Comparison of ENCODE assay signal across 29 mouse cellular contexts in the genomic region with DNA sequence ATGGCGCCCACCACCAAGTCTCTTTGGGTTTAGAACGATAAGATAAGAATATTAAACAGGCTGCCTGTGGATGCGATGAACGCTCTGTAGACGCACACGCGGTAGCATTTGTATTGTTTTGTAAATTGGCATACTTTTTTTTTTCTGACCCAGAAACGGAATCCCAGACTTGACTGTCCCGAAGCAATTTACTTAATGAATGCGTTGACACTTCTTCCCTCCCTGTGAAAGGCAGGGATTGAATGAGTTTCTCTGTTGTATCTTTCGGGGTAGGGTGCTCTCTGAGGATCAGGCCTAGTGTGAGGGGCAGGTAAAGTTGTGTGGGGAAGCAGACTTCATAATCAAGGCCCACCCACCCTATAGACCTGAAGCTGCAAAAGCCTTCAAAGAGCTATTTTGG.
A peak's percentile ranks its signal among the peaks of the same experiment; 100 is the strongest.
DNase-seq lines count a peak whose midpoint lies in the region; ATAC-seq lines count a peak whose summit lies in the region.
"Had no signal": no experiment of that assay in that cellular context is flagged by ENCODE, and none has a peak within 500 bp of the region (broad histone marks: within the 10 kb centered on the region; RNA-seq: fewer than 3 reads in every experiment).

No protein-coding gene starts in this region.

- H3K36me3 ChIP-seq in forebrain, embryonic 15.5 days = no peaks in the 10 kb centered on the region
- no peaks in the 10 kb centered on the region for H3K36me3 ChIP-seq in forebrain, embryonic 11.5 days (ENCODE audit: control insufficient read depth, insufficient read depth, low read length)
- H3K36me3 ChIP-seq in midbrain, embryonic 10.5 days = no peaks in the 10 kb centered on the region
- no peaks in the 10 kb centered on the region for H3K36me3 ChIP-seq in midbrain, embryonic 16.5 days (ENCODE audit: control insufficient read depth, insufficient read depth, low read length)
- H3K36me3 ChIP-seq: embryonic facial prominence, embryonic 10.5 days; embryonic facial prominence, embryonic 15.5 days; heart, embryonic 15.5 days; neural tube, embryonic 12.5 days had no signal

- 36% methylated on average over 11 of the region's 11 CpGs for WGBS in forebrain, embryonic 15.5 days
- 60% methylated on average over 11 of the region's 11 CpGs for WGBS in forebrain, embryonic 11.5 days
- WGBS in midbrain, embryonic 10.5 days = 75% methylated on average over 11 of the region's 11 CpGs
- 24% methylated on average over 11 of the region's 11 CpGs for WGBS in midbrain, embryonic 16.5 days

- DNase-seq in forebrain, embryonic 11.5 days (ENCODE audit: low spot score) = no peak
- no peak for DNase-seq in midbrain, embryonic 10.5 days (ENCODE audit: low spot score)
- DNase-seq in ZHBTc4 (ENCODE audit: low read depth, low spot score) = peak; percentile 32
- no peak for DNase-seq in layer of hippocampus, adult 11-12 months (ENCODE audit: low spot score)
- DNase-seq in urinary bladder, postnatal 4 days (ENCODE audit: low spot score in 2 of 2) = no peak
- DNase-seq: adrenal gland, adult 2 months; adrenal gland, postnatal 36 days; cerebellum, adult 8-10 months; cerebellum, postnatal 25 days; kidney, adult 8-10 months; kidney, postnatal 10 days; layer of hippocampus, adult 9-11 months; liver; lung, adult 2 months; lung, postnatal 10 days; right cerebral cortex, adult 18-20 months; spleen, adult 18-20 months; thymus, postnatal 14 days had no signal

- H3K9ac ChIP-seq in forebrain, embryonic 15.5 days (replicated peaks) = no peak overlapping the region
- no peak overlapping the region for H3K9ac ChIP-seq in forebrain, embryonic 11.5 days (ENCODE audit: low read length)
- H3K9ac ChIP-seq in midbrain, embryonic 16.5 days (ENCODE audit: low read depth, low read length) = no peak overlapping the region
- H3K9ac ChIP-seq: embryonic facial prominence, embryonic 15.5 days; heart, embryonic 15.5 days; liver, embryonic 14.5 days; neural tube, embryonic 12.5 days had no signal

- H3K27me3 ChIP-seq in forebrain, embryonic 15.5 days = no peaks in the 10 kb centered on the region
- no peaks in the 10 kb centered on the region for H3K27me3 ChIP-seq in forebrain, embryonic 11.5 days (ENCODE audit: control insufficient read depth, insufficient read depth, low read length)
- H3K27me3 ChIP-seq in midbrain, embryonic 10.5 days (ENCODE audit: low read depth, poor library complexity, severe bottlenecking) = no peaks in the 10 kb centered on the region
- H3K27me3 ChIP-seq in midbrain, embryonic 16.5 days (ENCODE audit: control insufficient read depth, insufficient read depth, low read depth, low read length) = no peaks in the 10 kb centered on the region
- H3K27me3 ChIP-seq: embryonic facial prominence, embryonic 15.5 days; heart, embryonic 15.5 days; neural tube, embryonic 12.5 days had no signal

- H3K27ac ChIP-seq in forebrain, embryonic 15.5 days (replicated peaks) = peak overlapping the region; percentile 15; the same call in 1 of the 2 replicates
- H3K27ac ChIP-seq in forebrain, embryonic 11.5 days (ENCODE audit: low read depth, low read length) = no peak overlapping the region
- H3K27ac ChIP-seq in midbrain, embryonic 10.5 days (replicated peaks) = peak overlapping the region; percentile 75
- no peak overlapping the region for H3K27ac ChIP-seq in midbrain, embryonic 16.5 days (ENCODE audit: low read length)
- H3K27ac ChIP-seq: embryonic facial prominence, embryonic 10.5 days; embryonic facial prominence, embryonic 15.5 days; heart, embryonic 15.5 days; liver, embryonic 14.5 days; neural tube, embryonic 12.5 days had no signal

- no peak overlapping the region for H3K4me2 ChIP-seq in forebrain, embryonic 15.5 days (replicated peaks)
- no peak overlapping the region for H3K4me2 ChIP-seq in forebrain, embryonic 11.5 days (ENCODE audit: low read depth, low read length, severe bottlenecking)
- H3K4me2 ChIP-seq in midbrain, embryonic 16.5 days (ENCODE audit: low read length) = no peak overlapping the region
- H3K4me2 ChIP-seq: embryonic facial prominence, embryonic 15.5 days; heart, embryonic 15.5 days; neural tube, embryonic 12.5 days had no signal

- no peak for ATAC-seq in forebrain, embryonic 15.5 days (replicated peaks)
- ATAC-seq in forebrain, embryonic 11.5 days (replicated peaks; ENCODE audit: low FRiP score) = no peak
- ATAC-seq in midbrain, embryonic 16.5 days = no peak
- ATAC-seq: activated CD4-positive, CD25-positive, alpha-beta regulatory T cell, adult 4 months; forebrain, embryonic 16.5 days; intestine, embryonic 16.5 days had no signal

- H3K4me3 ChIP-seq in forebrain, embryonic 15.5 days = no peak overlapping the region
- no peak overlapping the region for H3K4me3 ChIP-seq in forebrain, embryonic 11.5 days (ENCODE audit: low read depth, low read length)
- no peak overlapping the region for H3K4me3 ChIP-seq in midbrain, embryonic 10.5 days
- no peak overlapping the region for H3K4me3 ChIP-seq in midbrain, embryonic 16.5 days (ENCODE audit: low read depth, low read length)
- H3K4me3 ChIP-seq: embryonic facial prominence, embryonic 10.5 days; embryonic facial prominence, embryonic 15.5 days; heart, embryonic 15.5 days; myocyte; neural tube, embryonic 12.5 days had no signal

- H3K4me1 ChIP-seq in forebrain, embryonic 15.5 days = peaks cover 58% of the 10 kb centered on the region
- peaks cover 5% of the 10 kb centered on the region for H3K4me1 ChIP-seq in forebrain, embryonic 11.5 days (replicated peaks; ENCODE audit: control insufficient read depth, insufficient read depth, low read length)
- H3K4me1 ChIP-seq in midbrain, embryonic 10.5 days = peaks cover 83% of the 10 kb centered on the region
- H3K4me1 ChIP-seq in midbrain, embryonic 16.5 days (ENCODE audit: control insufficient read depth, insufficient read depth, low read length) = peaks cover 27% of the 10 kb centered on the region
- H3K4me1 ChIP-seq: heart, embryonic 15.5 days had no signal

- no peaks in the 10 kb centered on the region for H3K9me3 ChIP-seq in forebrain, embryonic 15.5 days
- H3K9me3 ChIP-seq in forebrain, embryonic 11.5 days (ENCODE audit: control insufficient read depth, low read length) = no peaks in the 10 kb centered on the region; the same call in 1 of the 2 replicates
- no peaks in the 10 kb centered on the region for H3K9me3 ChIP-seq in midbrain, embryonic 10.5 days (replicated peaks)
- H3K9me3 ChIP-seq in midbrain, embryonic 16.5 days (replicated peaks; ENCODE audit: control insufficient read depth, low read length, poor library complexity, severe bottlenecking) = no peaks in the 10 kb centered on the region
- H3K9me3 ChIP-seq: embryonic facial prominence, embryonic 10.5 days; embryonic facial prominence, embryonic 15.5 days; heart, embryonic 15.5 days; neural tube, embryonic 12.5 days had no signal

Comparison
In these comparisons a context has a peak if more than half of its experiments do, and no peak if none do; other contexts are left out.
1. H3K27ac ChIP-seq: peak in forebrain, embryonic 15.5 days (single experiment) and midbrain, embryonic 10.5 days (single experiment); none in forebrain, embryonic 11.5 days (single experiment) and midbrain, embryonic 16.5 days (single experiment).